Mouse (Mus musculus): ENCODE data around the gene Nfyc.
A peak's percentile ranks its signal among the peaks of the same experiment; 100 is the strongest.

DNA sequence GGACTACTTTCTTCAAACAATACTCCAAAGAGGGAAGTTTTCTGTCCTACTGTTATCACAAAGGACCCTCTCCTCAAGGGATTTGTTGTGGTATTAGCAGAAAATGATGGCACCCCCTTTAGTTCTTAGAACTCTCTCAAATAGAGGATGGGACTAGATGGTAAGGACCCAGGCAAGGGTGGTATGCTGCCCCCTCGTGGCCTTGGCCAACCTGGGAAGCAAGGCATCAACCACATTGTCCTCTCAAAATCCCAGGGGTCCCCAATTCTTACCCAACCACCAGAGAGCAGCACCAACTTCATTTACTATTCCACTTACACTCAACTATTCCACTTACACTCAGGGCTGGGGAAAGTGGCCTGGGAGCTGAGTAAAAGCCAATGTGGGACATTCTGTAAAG, 76.1 kb downstream of the Nfyc start:
- TF ChIP-seq CTCF (IDR thresholded peaks at IDR 0.05; ENCODE audit: low read depth), result peak; percentile 88
- no peak for TF ChIP-seq EP300 (IDR thresholded peaks at IDR 0.05; ENCODE audit: low read depth)

All from liver, embryonic 14.5 days (tissue).